Mouse (Mus musculus): ENCODE results near the gene Ablim2.

Ablim2 gene

GRCm38 (mm10) chr5:35915629-35916300 lies 158.1 kb downstream of the Ablim2 start:
- no peak for DNase-seq (ENCODE audit: low spot score)

GRCm38 (mm10) chr5:35916666-35917065 lies 159.0 kb downstream of the Ablim2 start:
- DNase-seq (ENCODE audit: low spot score): no peak

- no peak for DNase-seq (ENCODE audit: low spot score)
Measured at GRCm38 (mm10) chr5:35918387-35918786, 160.7 kb downstream of the Ablim2 start.

GRCm38 (mm10) chr5:35920076-35920475 lies 162.4 kb downstream of the Ablim2 start:
- peak; percentile 47 for DNase-seq (ENCODE audit: low spot score)

DNA sequence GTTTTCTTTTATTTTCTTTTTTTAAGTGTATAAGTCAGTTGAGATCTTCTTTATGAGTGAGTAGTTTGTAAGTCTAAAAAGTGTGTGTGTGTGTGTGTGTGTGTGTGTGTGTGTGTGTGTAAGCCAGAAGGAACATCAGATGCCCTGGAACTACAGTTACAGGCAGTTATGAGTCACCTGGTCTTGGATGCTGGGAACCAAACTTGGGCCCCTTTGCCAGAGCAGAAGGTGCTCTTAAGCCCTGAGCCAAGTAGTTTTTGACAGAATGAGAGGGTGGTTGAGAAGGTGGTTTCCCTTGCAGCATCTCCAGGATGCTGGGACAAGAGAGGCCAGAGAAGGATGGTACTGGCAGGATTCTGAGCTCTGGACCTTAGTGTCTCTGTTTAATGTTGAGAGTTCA lies 162.9 kb downstream of the Ablim2 start:
- no peak for DNase-seq (ENCODE audit: low spot score)

DNA sequence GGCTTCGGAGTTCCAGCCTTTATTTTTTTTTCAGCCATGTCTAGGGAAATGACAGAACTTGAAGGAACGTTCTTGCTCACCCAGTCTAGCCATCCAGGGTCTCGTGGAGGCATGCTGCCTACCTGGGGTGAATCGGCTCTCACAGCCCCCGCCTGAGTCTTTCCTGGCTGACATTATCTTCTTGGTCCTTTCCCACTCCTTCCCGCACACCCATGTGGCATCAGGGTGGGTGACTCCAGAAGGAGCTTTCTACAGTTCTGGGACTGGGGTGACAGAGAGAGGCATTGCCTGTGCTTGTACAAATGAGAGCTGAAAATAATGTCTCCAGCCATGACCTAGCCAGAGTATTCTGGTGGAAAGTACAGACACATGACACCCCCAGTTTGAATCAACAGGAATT lies 163.5 kb downstream of the Ablim2 start:
- DNase-seq (ENCODE audit: low spot score): no peak

GRCm38 (mm10) chr5:35921595-35922254 lies 164.0 kb downstream of the Ablim2 start:
- DNase-seq (ENCODE audit: low spot score): peak; percentile 67

DNA sequence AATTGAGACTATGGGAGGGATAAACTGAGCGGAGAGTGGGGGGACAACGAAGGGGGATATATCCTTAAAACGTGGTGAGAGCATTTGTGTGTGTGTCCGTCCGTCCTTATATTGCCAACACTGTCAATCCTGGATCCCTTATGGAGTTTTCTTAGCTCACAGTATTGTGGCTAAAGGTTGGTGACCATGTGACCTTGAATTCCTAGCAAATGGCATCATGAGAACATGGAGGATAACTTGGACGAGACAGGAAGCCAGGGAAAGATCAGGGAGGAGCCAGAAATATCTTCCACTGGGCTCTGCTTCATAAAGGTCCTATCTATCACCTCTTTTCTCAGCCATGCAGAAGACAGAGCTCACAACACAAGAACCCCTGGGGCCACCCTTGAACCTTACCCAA lies 165.8 kb downstream of the Ablim2 start:
- no peak for DNase-seq (ENCODE audit: low spot score)

DNA sequence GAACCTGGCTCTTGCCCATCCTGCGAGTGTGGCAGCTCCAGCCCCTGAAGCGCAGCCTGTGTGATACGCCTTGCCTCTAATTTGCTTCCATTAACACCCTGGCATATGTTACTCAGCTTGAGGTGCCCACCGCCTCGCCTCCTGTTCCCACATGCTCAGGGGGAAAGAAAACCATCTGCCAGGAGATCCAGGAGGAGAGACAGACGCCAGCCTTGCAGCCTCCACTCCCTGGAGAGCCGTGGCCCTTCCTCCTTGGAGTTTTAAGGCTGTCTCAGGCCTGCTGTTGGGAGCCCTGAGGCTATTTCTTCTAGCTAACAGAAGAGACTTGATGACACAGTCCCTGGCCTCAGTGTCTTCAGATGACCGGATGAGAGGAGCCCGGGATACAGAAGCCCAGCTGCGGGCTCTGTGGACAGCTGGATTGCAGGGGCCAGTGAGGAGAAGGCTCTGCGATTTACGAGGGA lies 167.5 kb downstream of the Ablim2 start:
- peak; percentile 37 for DNase-seq (ENCODE audit: low spot score)

DNA sequence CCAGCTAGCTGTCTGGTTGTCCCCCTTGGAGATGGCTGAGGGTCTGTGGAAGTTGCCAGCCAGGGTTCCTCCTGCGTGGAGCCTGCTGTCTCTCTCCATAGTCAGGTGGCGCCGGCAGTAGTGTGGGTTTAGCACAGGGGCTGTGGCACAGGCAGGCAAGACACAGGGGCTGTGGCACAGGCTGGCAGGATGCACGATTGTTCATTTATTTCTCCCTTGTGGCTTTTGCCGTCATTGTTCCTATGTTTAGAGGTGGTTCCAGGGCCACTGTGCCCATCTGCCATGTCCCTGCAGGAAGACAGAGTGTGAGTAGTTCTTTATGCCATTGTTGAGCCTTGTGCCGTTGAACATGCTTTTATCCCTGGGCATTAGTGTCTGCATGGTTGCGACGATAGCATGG lies 168.8 kb downstream of the Ablim2 start:
- no peak for DNase-seq (ENCODE audit: low spot score)

DNA sequence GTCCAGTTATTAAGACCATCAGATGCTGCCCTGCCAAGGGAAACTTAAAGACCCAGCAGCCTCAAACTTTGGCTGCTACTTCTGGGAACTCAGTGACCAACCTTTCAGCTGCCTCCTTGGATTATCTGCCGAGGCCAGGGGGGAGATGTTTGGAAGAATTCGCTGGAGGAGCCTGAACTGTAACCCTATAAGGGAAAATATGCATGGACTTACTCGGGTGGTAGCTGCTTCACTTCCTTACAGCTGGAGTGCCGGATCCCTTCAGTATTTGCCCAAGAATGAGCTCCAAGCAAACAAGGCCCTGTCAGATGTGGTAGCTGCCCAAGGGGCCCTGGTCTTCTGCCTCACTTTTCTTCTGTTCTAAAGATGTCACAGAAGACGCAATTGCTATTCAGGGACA lies 173.6 kb downstream of the Ablim2 start:
- DNase-seq (ENCODE audit: low spot score): no peak

- no peak for DNase-seq (ENCODE audit: low spot score)
Measured at GRCm38 (mm10) chr5:35933059-35933458, 175.4 kb downstream of the Ablim2 start.
